In the genomic region with DNA sequence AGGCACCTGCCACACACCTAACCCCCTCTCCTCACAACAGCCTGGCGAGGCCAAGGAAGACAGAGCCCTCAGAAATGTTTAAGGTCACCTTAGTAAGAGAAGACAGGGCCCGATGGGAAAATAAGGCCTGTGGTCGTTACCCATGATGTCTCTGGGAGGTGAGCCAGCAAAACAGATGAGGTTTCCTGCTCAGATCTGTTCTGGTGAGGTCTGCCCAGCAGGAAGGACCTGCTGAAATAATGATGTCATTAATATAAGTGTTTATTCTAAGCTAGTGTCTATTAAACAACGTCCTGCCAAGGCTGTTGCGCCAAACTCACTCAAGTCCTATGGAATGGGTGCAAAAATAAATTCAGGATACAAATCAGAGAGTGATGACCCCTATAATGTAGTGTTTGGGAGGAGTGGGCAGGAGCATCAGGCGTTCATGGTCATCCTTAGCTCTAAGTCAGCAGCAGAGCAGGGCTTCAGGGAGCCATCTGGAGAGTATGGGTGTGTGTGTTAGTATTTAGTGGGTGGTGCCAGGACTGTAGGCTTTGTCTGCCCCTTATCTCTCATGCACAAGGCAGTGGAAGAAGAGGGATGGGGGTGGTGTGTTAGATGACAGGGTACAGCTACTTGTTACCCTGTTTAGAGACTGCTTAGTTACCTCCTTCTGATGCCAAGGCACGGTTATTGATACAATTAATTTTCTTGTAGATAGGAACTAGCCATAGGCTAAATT, we compare ENCODE assay signal across 11 mouse cellular contexts. TPM values are rescaled to one million over a fixed set of nuclear protein-coding genes. Genes with fewer than 3 reads are reported as not detected.
A peak's percentile ranks its signal among the peaks of the same experiment; 100 is the strongest.
DNase-seq lines count a peak whose midpoint lies in the region; ATAC-seq and TF ChIP-seq lines count a peak whose summit lies in the region.
"Had no signal": no experiment of that assay in that cellular context is flagged by ENCODE, and none has a peak within 500 bp of the region (broad histone marks: within the 10 kb centered on the region; RNA-seq: fewer than 3 reads in every experiment).

No protein-coding gene starts in this region.

- no peak overlapping the region for H3K4me3 ChIP-seq in lung, embryonic 14.5 days (ENCODE audit: low read depth, low read length)
- H3K4me3 ChIP-seq in lung, adult 2 months (replicated peaks; ENCODE audit: extremely low read depth, low read depth, low read length) = no peak overlapping the region
- H3K4me3 ChIP-seq in liver, embryonic 13.5 days (replicated peaks) = no peak overlapping the region
- H3K4me3 ChIP-seq in small intestine, adult 2 months (ENCODE audit: low read depth, low read length) = no peak overlapping the region
- H3K4me3 ChIP-seq: limb, embryonic 12.5 days had no signal

- H3K27me3 ChIP-seq in lung, embryonic 14.5 days (ENCODE audit: insufficient read depth, low read length) = no peaks in the 10 kb centered on the region
- no peaks in the 10 kb centered on the region for H3K27me3 ChIP-seq in liver, embryonic 13.5 days
- no peaks in the 10 kb centered on the region for H3K27me3 ChIP-seq in small intestine, adult 2 months (ENCODE audit: control insufficient read depth, insufficient read depth, low read length)
- H3K27me3 ChIP-seq: limb, embryonic 12.5 days had no signal

- H3K4me1 ChIP-seq in lung, embryonic 14.5 days (ENCODE audit: insufficient read depth) = peaks cover 3% of the 10 kb centered on the region; the same call in 1 of the 2 replicates
- H3K4me1 ChIP-seq in lung, adult 2 months (ENCODE audit: control insufficient read depth, insufficient read depth, low read length) = peaks cover 24% of the 10 kb centered on the region
- H3K4me1 ChIP-seq in liver, embryonic 13.5 days (replicated peaks) = peaks cover 61% of the 10 kb centered on the region
- H3K4me1 ChIP-seq in small intestine, adult 2 months (ENCODE audit: control insufficient read depth, insufficient read depth, insufficient read length, low read length) = peaks cover 36% of the 10 kb centered on the region; the same call in 1 of the 2 replicates
- H3K4me1 ChIP-seq: limb, embryonic 12.5 days had no signal

- H3K4me2 ChIP-seq in lung, embryonic 14.5 days = no peak overlapping the region
- H3K4me2 ChIP-seq in liver, embryonic 13.5 days = peak overlapping the region; percentile 50
- H3K4me2 ChIP-seq: limb, embryonic 12.5 days had no signal

- peak; percentile 24 for DNase-seq in lung, embryonic 14.5 days
- DNase-seq in lung, adult 2 months = no peak
- peak; percentile 57 for DNase-seq in c-Kit-negative CD71-positive TER-119-positive erythroid progenitor cells, embryonic 14.5 days (ENCODE audit: low read depth, low spot score)
- DNase-seq in liver, embryonic 13.5 days = peak; percentile 81
- DNase-seq in embryo, embryonic 10.5 days (ENCODE audit: low spot score) = no peak
- no peak for DNase-seq in cerebellum, postnatal 10 days
- DNase-seq in kidney, postnatal 10 days = no peak
- DNase-seq: adrenal gland, postnatal 25 days; kidney, postnatal 25 days had no signal

- TF ChIP-seq CTCF in lung, embryonic 14.5 days (IDR thresholded peaks at IDR 0.05; ENCODE audit: low read depth) = no peak
- TF ChIP-seq CTCF in lung, adult 2 months (IDR thresholded peaks at IDR 0.05; ENCODE audit: insufficient read depth, low read length) = no peak
- no peak for TF ChIP-seq CTCF in small intestine, adult 2 months (IDR thresholded peaks at IDR 0.05; ENCODE audit: extremely low read depth, insufficient read length, insufficient replicate concordance, low read depth, low read length)

- ATAC-seq in lung, embryonic 14.5 days (ENCODE audit: insufficient read depth) = peak; percentile 35; the same call in 1 of the 2 replicates
- peak; percentile 100 for ATAC-seq in liver, embryonic 13.5 days (ENCODE audit: low read depth)

- WGBS in lung, embryonic 14.5 days = 48% methylated on average over 7 of the region's 7 CpGs
- WGBS in lung, adult 2 months = 43% methylated on average over 7 of the region's 7 CpGs
- WGBS in liver, embryonic 13.5 days (ENCODE audit: insufficient replicate concordance) = 41% methylated on average over 7 of the region's 7 CpGs
- WGBS in small intestine, adult 2 months = 61% methylated on average over 7 of the region's 7 CpGs

- no peaks in the 10 kb centered on the region for H3K9me3 ChIP-seq in lung, embryonic 14.5 days (ENCODE audit: low read depth, low read length)
- no peaks in the 10 kb centered on the region for H3K9me3 ChIP-seq in liver, embryonic 13.5 days (replicated peaks)
- H3K9me3 ChIP-seq: limb, embryonic 12.5 days had no signal

- no peak for TF ChIP-seq POLR2A in lung, adult 2 months (IDR thresholded peaks at IDR 0.05; ENCODE audit: borderline replicate concordance, extremely low read depth, low read depth, low read length)
- TF ChIP-seq POLR2A in small intestine, adult 2 months (IDR thresholded peaks at IDR 0.05; ENCODE audit: low read depth, low read length) = no peak

- no peaks in the 10 kb centered on the region for H3K36me3 ChIP-seq in lung, embryonic 14.5 days (ENCODE audit: insufficient read depth)
- no peaks in the 10 kb centered on the region for H3K36me3 ChIP-seq in liver, embryonic 13.5 days
- H3K36me3 ChIP-seq in small intestine, adult 2 months (ENCODE audit: control insufficient read depth, insufficient read depth, low read length) = no peaks in the 10 kb centered on the region
- H3K36me3 ChIP-seq: limb, embryonic 12.5 days had no signal

- no peak overlapping the region for H3K9ac ChIP-seq in lung, embryonic 14.5 days
- peak overlapping the region; percentile 46 for H3K9ac ChIP-seq in liver, embryonic 13.5 days
- H3K9ac ChIP-seq: limb, embryonic 12.5 days had no signal

- H3K27ac ChIP-seq in lung, embryonic 14.5 days (ENCODE audit: low read depth) = no peak overlapping the region
- peak overlapping the region; percentile 91 for H3K27ac ChIP-seq in liver, embryonic 13.5 days
- peak overlapping the region; percentile 19; the same call in 1 of the 2 replicates for H3K27ac ChIP-seq in small intestine, adult 2 months (ENCODE audit: insufficient read depth, low read depth, low read length)
- H3K27ac ChIP-seq: limb, embryonic 12.5 days had no signal

RNA-seq across cellular contexts. Expression of gene Acer3, which starts 8.8 kb away (rescaled TPM):
- 22.2 and 27.9 TPM in 2 replicates for polyA plus RNA-seq in lung, embryonic 14.5 days (2014; fragmentation: Nextera tagmentation; extraction: Ambion mirVana)
- polyA plus RNA-seq in lung, adult 2 months (2012; rRNA removed) = 22.0 and 22.6 TPM in 2 replicates
- 24.4 and 28.9 TPM in 2 replicates for polyA plus RNA-seq in liver, embryonic 13.5 days (2015; fragmentation: Nextera tagmentation; extraction: Ambion mirVana)
- polyA plus RNA-seq in small intestine, adult 2 months (2012; rRNA removed) = 1.4 and 4.2 TPM in 2 replicates

RNA-seq across cellular contexts. Expression of gene Tsku, which starts 31.3 kb away (rescaled TPM):
- polyA plus RNA-seq in lung, embryonic 14.5 days (2014; fragmentation: Nextera tagmentation; extraction: Ambion mirVana) = 13.8 and 15.9 TPM in 2 replicates
- 22.0 and 29.3 TPM in 2 replicates for polyA plus RNA-seq in lung, adult 2 months (2012; rRNA removed)
- polyA plus RNA-seq in liver, embryonic 13.5 days (2015; fragmentation: Nextera tagmentation; extraction: Ambion mirVana) = 1.1 and 1.8 TPM in 2 replicates
- 34.0 and 55.0 TPM in 2 replicates for polyA plus RNA-seq in small intestine, adult 2 months (2012; rRNA removed)

Comparison
In these comparisons a context has a peak if more than half of its experiments do, and no peak if none do; other contexts are left out.
1. DNase-seq: peak in lung, embryonic 14.5 days (single experiment), c-Kit-negative CD71-positive TER-119-positive erythroid progenitor cells, embryonic 14.5 days (single experiment) and liver, embryonic 13.5 days (single experiment); none in lung, adult 2 months (single experiment), embryo, embryonic 10.5 days (single experiment), cerebellum, postnatal 10 days (0 of 2) and kidney, postnatal 10 days (single experiment).